Mouse (Mus musculus) stomach, embryonic 16.5 days (tissue): Measurements from ENCODE around the gene Armc2. TPM values are rescaled to one million over a fixed set of nuclear protein-coding genes. Genes with fewer than 3 reads are reported as not detected.

ENCODE experiments used
- ATAC-seq: fragments of 200-750 bp; cut with Nextera tagmentation; 2 replicates; pipeline ENCODE4 v1.8.0; 2017; ENCODE audit warnings: moderate number of reproducible peaks, moderate TSS enrichment; ENCODE audit not compliant: insufficient read depth, low FRiP score
- H3K27ac ChIP-seq: fragments of 300-500 bp; sonication (generic); 2 replicates; pipeline ENCODE4 v1.5.1; 2014; ENCODE audit warnings: low read length
- H3K27me3 ChIP-seq: fragments of 300-500 bp; sonication (generic); 2 replicates; pipeline ENCODE4 v1.6.1; 2014; ENCODE audit warnings: low read length, control low read depth, mixed read lengths; ENCODE audit not compliant: control insufficient read depth, insufficient read depth
- H3K36me3 ChIP-seq: fragments of 300-500 bp; sonication (generic); 2 replicates; pipeline ENCODE4 v1.6.1; 2014; ENCODE audit warnings: low read length; ENCODE audit not compliant: control insufficient read depth, insufficient read depth
- H3K4me1 ChIP-seq: fragments of 300-500 bp; sonication (generic); 2 replicates; pipeline ENCODE4 v1.6.1; 2014; ENCODE audit warnings: low read length, control low read depth, mixed read lengths; ENCODE audit not compliant: control insufficient read depth, insufficient read depth
- H3K4me2 ChIP-seq: fragments of 300-500 bp; sonication (generic); 2 replicates; pipeline ENCODE4 v1.6.1; 2014; ENCODE audit warnings: low read depth, low read length, mixed read lengths
- H3K4me3 ChIP-seq: fragments of 300-500 bp; sonication (generic); replicated peaks from 2 replicates; pipeline ENCODE4 v1.5.1; 2014; ENCODE audit warnings: mild to moderate bottlenecking, low read length
- H3K9ac ChIP-seq: fragments of 300-500 bp; sonication (generic); 2 replicates; pipeline ENCODE4 v1.6.1; 2014; ENCODE audit warnings: low read length
- H3K9me3 ChIP-seq: fragments of 300-500 bp; sonication (generic); replicated peaks from 2 replicates; pipeline ENCODE4 v1.6.1; 2016; ENCODE audit warnings: low read length, control low read depth; ENCODE audit not compliant: control insufficient read depth
- WGBS: fragments of 180-500 bp; shearing (Covaris S2); extraction: QIAGEN DNeasy Blood & Tissue Kit; methylation state at CpG from one replicate; pipeline ENCODE4 v1.1.7; 2014; 5-methylcytosine and 5-hydroxymethylcytosine counted together
- polyA plus RNA-seq: library from polyadenylated mRNA; unstranded; fragments of >200 nt; fragmentation: Nextera tagmentation; extraction: Ambion mirVana; gene quantifications from 2 replicates; pipeline ENCODE4 v1.2.1, GENCODE M21; 2015

Armc2 gene
- polyA plus RNA-seq, 1 experiment from 2014 or later: 2.9 TPM

GRCm38 (mm10) chr10:41891312-41891711 is 126.9 kb downstream of the Armc2 start:
- no peak for ATAC-seq
- Histone ChIP-seq H3K36me3 (peaks cover 4% of the 10 kb centered on the region; the same call in 1 of the 2 replicates), H3K4me1 (peaks cover 21% of the 10 kb centered on the region), H3K27ac (no peak overlapping the region), H3K4me3 (no peak overlapping the region), H3K9me3 (no peaks in the 10 kb centered on the region), H3K4me2 (no peak overlapping the region), H3K9ac (no peak overlapping the region), H3K27me3 (no peaks in the 10 kb centered on the region)
- 80% methylated on average over 4 of the region's 4 CpGs for WGBS

- ATAC-seq: no peak
- no peak overlapping the region for H3K9ac ChIP-seq
- H3K4me3 ChIP-seq: no peak overlapping the region
- H3K27me3 ChIP-seq: no peaks in the 10 kb centered on the region
- H3K9me3 ChIP-seq: no peaks in the 10 kb centered on the region
- H3K4me1 ChIP-seq: peaks cover 21% of the 10 kb centered on the region
- H3K36me3 ChIP-seq: no peaks in the 10 kb centered on the region
- H3K27ac ChIP-seq: no peak overlapping the region
- H3K4me2 ChIP-seq: no peak overlapping the region
These were observed 127.7 kb downstream of the Armc2 start for GRCm38 (mm10) chr10:41890537-41890936.

GRCm38 (mm10) chr10:41889566-41889965 is 128.7 kb downstream of the Armc2 start:
- Histone ChIP-seq H3K9ac (no peak overlapping the region), H3K4me1 (peaks cover 19% of the 10 kb centered on the region), H3K4me2 (no peak overlapping the region), H3K27ac (no peak overlapping the region), H3K9me3 (no peaks in the 10 kb centered on the region), H3K36me3 (no peaks in the 10 kb centered on the region), H3K4me3 (no peak overlapping the region), H3K27me3 (no peaks in the 10 kb centered on the region)
- no peak for ATAC-seq
- WGBS: 61% methylated on average over 5 of the region's 5 CpGs

GRCm38 (mm10) chr10:41888365-41888941 is 129.8 kb downstream of the Armc2 start:
- WGBS: 49% methylated on average over 4 of the region's 4 CpGs
- no peak overlapping the region for H3K27ac ChIP-seq
- H3K9me3 ChIP-seq: no peaks in the 10 kb centered on the region
- H3K4me3 ChIP-seq: peak overlapping the region; percentile 80; the same call in 1 of the 2 replicates
- peaks cover 10% of the 10 kb centered on the region for H3K4me1 ChIP-seq
- ATAC-seq: no peak
- H3K9ac ChIP-seq: no peak overlapping the region
- no peaks in the 10 kb centered on the region for H3K36me3 ChIP-seq
- H3K27me3 ChIP-seq: no peaks in the 10 kb centered on the region
- peak overlapping the region; percentile 85 for H3K4me2 ChIP-seq

- H3K9ac ChIP-seq: peak overlapping the region; percentile 91
- peak; percentile 98 for ATAC-seq
- no peaks in the 10 kb centered on the region for H3K36me3 ChIP-seq
- H3K4me1 ChIP-seq: peaks cover 8% of the 10 kb centered on the region
- H3K9me3 ChIP-seq: no peaks in the 10 kb centered on the region
- no peaks in the 10 kb centered on the region for H3K27me3 ChIP-seq
- peak overlapping the region; percentile 85 for H3K4me2 ChIP-seq
- peak overlapping the region; percentile 93 for H3K27ac ChIP-seq
- WGBS: under 1% methylated on average over 65 of the region's 65 CpGs
- peak overlapping the region; percentile 80 for H3K4me3 ChIP-seq
These were observed 131.0 kb downstream of the Armc2 start for GRCm38 (mm10) chr10:41887080-41887821.

- WGBS: 51% methylated on average over 8 of the region's 8 CpGs
- Histone ChIP-seq H3K4me1 (peaks cover 10% of the 10 kb centered on the region), H3K9ac (no peak overlapping the region), H3K9me3 (no peaks in the 10 kb centered on the region), H3K4me3 (no peak overlapping the region), H3K27me3 (no peaks in the 10 kb centered on the region), H3K4me2 (no peak overlapping the region), H3K27ac (peak overlapping the region; percentile 42; the same call in 1 of the 2 replicates), H3K36me3 (no peaks in the 10 kb centered on the region)
- no peak for ATAC-seq
These were observed 134.3 kb downstream of the Armc2 start for GRCm38 (mm10) chr10:41883741-41884575.

- peak overlapping the region; percentile 65 for H3K27ac ChIP-seq
- H3K4me1 ChIP-seq: peaks cover 6% of the 10 kb centered on the region; the same call in 1 of the 2 replicates
- H3K27me3 ChIP-seq: no peaks in the 10 kb centered on the region
- no peak overlapping the region for H3K4me3 ChIP-seq
- no peaks in the 10 kb centered on the region for H3K36me3 ChIP-seq
- H3K9me3 ChIP-seq: no peaks in the 10 kb centered on the region
- ATAC-seq: peak; percentile 53; the same call in 1 of the 2 replicates
- no peak overlapping the region for H3K9ac ChIP-seq
- WGBS: 38% methylated on average over 4 of the region's 4 CpGs
- no peak overlapping the region for H3K4me2 ChIP-seq
These were observed 136.8 kb downstream of the Armc2 start for GRCm38 (mm10) chr10:41881438-41881837.

- ATAC-seq: no peak
- 10% methylated on average over 1 of the region's 1 CpGs for WGBS
- Histone ChIP-seq H3K9me3 (no peaks in the 10 kb centered on the region), H3K36me3 (no peaks in the 10 kb centered on the region), H3K27ac (no peak overlapping the region), H3K4me1 (peaks cover 6% of the 10 kb centered on the region; the same call in 1 of the 2 replicates), H3K4me2 (no peak overlapping the region), H3K4me3 (no peak overlapping the region), H3K27me3 (no peaks in the 10 kb centered on the region), H3K9ac (no peak overlapping the region)
These were observed 137.5 kb downstream of the Armc2 start for GRCm38 (mm10) chr10:41880777-41881176.

GRCm38 (mm10) chr10:41880206-41880605 is 138.0 kb downstream of the Armc2 start:
- Histone ChIP-seq H3K4me3 (no peak overlapping the region), H3K9me3 (no peaks in the 10 kb centered on the region), H3K27me3 (no peaks in the 10 kb centered on the region), H3K27ac (0 out of 2 replicates have a peak overlapping the region, but pooled peaks have one; percentile 5), H3K36me3 (no peaks in the 10 kb centered on the region), H3K9ac (no peak overlapping the region), H3K4me2 (no peak overlapping the region), H3K4me1 (peaks cover 6% of the 10 kb centered on the region; the same call in 1 of the 2 replicates)
- 34% methylated on average over 4 of the region's 4 CpGs for WGBS
- ATAC-seq: no peak
